Mouse (Mus musculus): ENCODE results near the gene Phkb.
"Not testable (repeated sequence)": the region's sequence is repeated elsewhere in the genome, so short reads cannot be mapped to it uniquely, and the experiment has no call there.

The Phkb gene

DNA sequence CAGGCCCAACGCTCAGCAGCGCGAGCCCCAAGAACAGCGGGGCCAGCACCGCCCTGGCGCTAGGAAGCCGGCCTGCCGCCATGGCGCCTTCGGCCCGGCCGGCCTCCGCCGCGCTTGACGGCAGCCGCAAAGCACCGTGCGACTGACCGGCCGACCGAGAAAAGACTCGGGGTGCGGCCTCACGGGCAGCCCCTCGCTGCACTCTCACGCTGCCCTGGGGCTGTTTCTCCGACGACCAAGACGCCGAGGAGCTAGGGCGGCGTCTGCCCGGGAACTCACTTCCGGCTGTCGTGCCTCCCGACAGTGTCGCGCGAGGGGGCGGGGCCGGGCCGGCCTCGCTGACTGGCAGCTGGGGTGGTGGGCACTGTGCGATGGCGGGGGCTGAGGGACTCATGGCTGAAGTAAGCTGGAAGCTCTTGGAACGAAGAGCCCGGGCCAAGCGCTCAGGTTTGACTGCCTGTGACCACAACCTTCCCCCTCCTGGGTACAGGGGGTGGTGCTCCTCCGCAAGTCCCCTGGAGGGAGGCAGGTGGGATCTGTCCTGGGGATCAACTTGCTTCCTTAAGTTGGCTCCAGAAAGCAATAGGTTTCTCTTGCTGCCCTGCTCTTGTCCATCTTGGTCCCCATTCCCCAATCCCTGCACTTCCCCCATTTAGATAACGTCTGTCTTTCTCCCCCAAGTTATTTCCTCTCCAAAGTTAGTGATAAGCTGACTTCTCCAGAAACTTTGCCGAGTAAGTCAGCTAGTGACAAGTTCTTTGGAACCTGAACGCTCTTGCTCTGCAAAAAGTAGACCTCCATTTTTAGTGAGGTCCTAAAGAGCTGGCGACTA, at the start of gene Phkb, which contains the start of gene Itfg1:
Gene Phkb, plus strand, starts transcription at position 303 of the 832 bp plus-strand sequence.
Gene Itfg1, minus strand, starts transcription at position 265 of the 832 bp plus-strand sequence.
- in situ Hi-C loops (cut with MboI, MseI) = no loop called here

DNA sequence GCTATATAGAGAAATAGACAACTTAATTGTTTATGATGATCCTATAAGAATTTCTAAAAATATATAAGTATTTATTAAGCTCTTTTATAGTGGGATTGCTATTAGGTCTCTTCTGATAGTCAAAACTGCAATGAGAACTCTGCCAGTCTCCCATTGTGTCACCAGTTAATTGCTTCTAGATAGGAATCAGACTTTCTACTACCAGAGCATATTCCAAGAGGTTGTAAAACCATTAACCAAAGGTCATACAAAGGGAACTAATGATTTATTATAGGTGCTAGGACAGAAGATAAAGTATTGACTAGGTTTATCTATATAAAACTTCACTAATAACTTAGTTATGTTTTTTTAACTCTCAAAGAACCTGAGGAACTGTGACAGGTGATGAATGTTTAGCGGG, 44.4 kb upstream of the Phkb start:
- in situ Hi-C loops (cut with MboI, MseI) = not testable (repeated sequence)

DNA sequence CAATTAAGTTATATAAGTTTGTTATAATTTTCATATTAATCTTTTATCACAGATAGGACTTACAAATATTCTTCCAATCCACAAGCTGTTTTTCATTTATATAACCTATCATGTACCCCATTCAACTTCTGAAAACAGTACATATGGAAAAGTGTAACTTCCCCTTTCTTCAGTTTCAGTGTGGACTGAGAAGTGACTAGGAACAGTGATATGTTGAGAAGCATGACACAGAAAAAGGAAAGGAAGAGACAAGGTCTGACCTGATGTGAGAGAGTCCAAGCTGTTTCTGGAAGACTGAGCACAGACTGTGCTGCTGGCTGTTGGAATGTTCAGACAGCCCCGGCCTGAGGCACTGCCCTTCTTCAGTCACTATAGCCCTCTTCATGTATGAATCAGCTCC, 40.6 kb upstream of the Phkb start:
- in situ Hi-C loops (cut with MboI, MseI) = no loop called here

DNA sequence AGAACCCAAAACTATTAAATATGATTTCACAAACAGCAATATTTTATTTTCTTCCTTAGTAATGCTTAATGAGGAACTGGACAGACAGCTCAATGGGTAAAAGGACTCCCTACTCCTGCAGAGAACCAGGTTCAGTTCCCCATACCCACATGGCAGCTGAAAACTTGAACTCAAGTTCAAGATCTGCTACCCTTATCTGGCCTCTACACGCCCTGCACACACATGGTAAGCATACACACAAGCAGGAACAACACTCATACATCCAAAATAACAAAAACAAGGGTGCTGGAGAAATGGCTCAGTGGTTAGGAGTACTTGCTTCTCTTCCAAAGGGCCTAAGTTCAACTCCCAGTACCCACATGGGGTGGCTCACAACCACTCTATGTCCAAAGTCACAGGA, 39.4 kb upstream of the Phkb start:
- in situ Hi-C loops (cut with MboI, MseI) = no loop called here

DNA sequence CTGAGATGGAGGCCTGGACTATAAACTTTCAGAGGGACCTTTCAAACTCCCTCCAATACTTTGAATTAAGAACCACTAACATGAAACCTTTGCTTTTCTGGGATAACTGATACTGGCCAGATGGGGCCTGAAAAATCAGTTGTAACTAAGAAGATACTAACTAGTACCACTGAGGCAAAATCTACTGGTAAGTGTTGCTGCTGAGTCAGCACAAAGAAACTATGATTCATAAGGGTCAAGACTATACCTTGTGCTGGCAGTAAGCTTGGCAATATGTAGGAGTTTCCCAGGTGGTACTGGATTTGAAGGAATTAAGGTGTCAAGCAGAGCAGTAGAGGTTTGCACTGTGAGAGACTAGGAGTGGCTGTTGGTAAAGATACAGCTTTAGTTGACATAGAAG, 27.1 kb upstream of the Phkb start:
- in situ Hi-C loops (cut with MboI, MseI) = no loop called here

DNA sequence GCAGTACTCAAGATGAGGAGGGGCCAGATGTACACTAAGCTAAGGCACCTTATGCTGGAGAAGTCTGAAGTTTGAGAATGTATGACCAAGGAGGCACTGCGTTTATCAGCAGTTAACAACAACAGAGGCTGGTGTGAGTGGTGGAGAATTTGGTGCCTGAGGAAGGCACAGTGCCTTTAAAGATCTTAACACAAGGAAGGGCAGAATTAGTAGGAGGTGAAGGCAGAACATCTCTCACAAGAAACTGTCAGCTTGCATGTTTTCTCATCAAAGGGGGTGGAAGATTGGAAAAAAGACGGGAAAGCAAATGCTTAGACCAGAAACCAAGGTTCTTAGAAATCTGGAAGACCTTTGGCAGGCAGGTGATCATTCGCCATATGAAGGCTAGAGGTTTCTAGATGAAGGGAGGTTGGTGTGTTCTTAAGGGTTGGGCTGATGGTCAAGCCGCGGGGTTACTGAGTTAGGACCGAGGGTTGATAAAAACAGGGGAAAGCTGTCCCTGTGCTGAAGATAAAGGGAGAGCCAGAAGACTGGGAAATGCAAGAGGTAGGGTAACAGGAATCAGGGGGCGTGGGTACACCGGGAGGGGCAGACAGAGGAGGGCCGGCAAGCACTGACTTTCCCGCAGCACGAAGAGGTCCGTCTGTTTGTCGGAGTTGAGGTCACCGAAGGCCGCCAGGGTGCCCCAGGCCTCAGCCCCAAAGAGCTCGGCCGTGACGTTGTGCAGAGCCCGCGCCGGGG, 673 bp upstream of the Phkb start:
- in situ Hi-C loops (cut with MboI, MseI) = loop anchor here (10.0 kb wide), 1 partner anchor 885 kb away; no protein-coding TSS in a partner anchor

DNA sequence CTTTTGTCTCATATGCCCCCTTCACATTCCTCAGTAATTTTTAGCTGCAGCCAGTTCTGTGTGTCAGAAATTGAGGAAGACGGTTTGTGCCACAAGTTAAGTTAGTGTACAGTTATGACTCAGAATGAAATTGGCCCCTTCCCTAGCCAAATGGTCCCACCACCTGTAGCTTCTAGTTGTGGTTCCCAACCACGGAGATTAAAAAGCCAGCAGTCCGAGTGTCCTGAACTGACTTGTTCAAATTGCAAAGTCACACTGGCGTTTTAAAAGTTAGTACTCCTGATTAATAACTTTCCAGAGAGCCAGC, 683 bp downstream of the Phkb start:
- in situ Hi-C loops (cut with MboI, MseI) = no loop called here

DNA sequence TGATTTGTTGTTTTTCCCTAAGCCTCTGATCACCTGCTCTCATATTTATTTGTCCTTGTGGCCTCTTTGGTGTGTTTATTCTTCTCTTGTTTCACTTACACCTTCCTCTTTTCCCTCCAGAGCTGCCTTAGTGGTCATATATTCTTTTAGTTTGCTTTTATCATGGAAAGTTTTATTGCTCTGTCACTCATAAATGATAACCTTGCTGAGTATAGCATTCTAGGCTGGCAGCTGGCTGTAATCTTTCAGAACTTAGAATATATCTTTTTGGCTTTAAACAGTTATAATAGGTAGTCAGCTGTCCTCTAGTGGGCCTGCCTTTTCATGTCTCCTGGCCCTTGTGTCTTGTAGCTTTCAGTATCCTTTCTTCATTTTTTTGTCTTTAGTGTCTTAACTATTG, 5.1 kb downstream of the Phkb start:
- in situ Hi-C loops (cut with MboI, MseI) = no loop called here

DNA sequence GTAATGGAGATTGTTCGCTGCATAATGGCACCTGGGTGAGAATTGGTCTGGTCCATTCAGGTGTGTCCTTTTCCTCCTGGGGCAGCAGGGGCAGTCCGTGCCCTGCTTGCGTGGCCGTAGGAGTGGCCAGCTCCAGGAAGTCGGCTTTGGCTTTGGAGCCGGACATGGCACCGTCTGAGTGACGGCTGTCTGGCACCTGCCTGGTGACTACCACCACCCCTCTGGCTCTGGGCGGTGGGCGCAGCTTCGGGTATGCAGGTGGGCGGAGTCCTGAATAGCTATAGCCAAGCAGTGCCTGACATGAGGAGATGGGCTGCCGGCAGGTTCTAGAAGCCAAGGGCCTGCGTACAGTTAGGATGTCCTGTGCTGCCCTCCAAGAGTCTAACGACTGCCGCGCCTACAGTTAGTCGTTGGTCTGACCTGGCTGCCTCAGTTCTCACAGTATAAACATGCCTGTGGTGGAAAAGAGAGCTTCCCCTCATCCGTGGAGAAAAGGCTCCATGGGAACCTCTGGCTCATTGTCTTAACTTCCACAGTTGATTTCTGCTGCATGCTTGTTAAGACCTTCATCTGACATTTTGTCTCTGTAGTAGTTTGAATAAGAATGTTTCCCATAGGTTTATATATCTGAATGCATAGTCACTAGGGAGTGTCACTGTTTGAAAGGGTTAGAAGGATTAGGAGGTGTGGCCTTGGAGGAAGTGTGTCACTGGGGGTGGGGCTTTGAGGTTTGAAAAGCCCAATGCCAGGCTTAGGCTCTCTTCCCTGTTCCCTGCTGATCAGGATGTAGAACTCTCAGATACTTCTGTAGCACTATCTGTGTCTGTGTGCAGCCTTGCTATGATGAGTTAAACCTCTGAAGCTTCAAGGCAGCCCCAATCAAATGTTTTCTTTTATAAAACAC, 13.7 kb downstream of the Phkb start:
- in situ Hi-C loops (cut with MboI, MseI) = no loop called here

DNA sequence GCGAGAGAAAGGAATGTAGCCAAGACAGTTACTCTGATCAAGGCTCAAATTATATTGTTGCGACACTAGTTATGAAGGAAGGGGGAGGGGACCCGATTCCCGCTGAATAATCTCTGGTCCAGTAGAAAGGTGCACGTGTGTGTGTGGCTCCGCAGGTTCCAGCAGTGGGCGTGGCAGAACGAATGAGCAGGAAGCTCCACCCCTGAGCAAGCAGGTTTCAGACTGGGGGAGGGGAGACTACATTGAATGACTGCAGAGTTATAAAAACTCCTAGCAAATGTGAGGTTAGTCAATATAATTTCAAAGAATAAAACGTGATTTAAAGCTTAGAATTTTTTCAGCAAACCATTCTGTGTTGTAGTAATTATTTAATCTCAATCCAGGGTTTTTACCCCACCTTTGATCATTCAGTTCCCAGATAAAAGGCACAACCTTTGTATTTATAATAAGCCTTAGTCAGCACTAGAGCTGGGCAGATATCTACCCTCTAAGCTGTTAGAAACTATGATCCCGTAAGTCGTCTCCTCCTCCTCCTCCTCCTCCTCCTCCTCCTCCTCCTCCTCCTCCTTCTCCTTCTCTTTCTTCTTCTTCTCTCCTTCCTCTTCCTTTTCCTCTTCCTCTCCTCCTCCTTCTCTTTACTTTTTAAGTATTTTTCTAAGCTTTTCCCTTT, 16.6 kb downstream of the Phkb start:
- in situ Hi-C loops (cut with MboI, MseI) = not testable (repeated sequence)

DNA sequence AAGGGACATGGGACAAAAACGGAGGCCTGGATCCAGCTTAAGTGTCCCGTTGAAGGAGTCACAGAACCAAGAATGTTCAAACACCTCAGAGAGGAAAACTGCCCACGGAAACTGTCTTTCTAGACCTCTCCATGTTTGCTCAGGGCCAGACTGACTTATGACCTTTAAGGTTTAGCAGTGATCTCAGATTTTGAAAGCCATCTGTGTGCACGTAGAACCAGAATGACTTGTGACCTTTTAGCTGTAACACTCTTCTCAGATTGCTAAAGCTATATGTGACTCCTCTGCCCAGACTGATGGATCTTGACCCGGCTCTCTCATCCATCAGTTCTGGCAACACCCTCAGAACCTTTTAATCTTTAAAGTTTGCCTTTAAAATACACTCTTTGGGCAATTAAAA, 19.9 kb downstream of the Phkb start:
- in situ Hi-C loops (cut with MboI, MseI) = no loop called here

DNA sequence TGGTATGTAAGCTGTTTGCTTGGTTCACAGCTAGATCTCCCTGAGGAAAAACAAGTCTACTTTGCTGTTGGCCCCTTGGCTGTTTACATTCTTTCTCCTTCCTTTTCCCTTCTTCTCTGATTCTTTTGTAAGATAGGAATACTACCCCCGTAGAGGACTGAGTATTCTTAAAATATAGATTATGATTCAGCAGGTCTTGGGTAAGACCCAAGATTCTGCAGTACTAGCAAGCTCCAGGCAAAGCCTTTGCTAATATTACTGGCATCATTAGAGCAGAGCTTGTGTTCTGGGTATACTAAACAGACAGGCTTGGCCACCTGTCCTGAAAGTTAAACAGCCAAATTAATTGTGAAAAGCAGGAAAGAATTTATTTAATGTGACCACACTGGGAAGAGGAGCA, 21.6 kb downstream of the Phkb start:
- in situ Hi-C loops (cut with MboI, MseI) = no loop called here

DNA sequence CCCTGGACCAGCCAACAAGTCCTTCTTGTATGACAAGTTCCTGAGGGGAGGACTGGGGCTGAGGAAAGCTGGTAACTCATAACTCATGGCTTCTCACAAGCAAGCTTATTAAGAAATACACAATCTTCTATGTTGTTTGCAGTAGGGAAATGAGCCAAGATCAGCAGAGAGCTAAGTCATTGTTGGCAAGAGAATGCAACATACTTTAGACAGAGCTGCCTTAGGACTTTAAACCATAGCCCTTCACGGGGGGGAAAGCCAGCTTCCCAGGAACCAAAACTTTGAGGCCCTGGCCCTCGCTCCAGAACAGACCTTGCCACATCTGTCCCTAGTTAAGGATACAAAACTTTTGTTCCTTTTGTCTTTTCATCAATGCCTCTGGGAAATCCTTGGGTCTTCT, 30.9 kb downstream of the Phkb start:
- in situ Hi-C loops (cut with MboI, MseI) = no loop called here

DNA sequence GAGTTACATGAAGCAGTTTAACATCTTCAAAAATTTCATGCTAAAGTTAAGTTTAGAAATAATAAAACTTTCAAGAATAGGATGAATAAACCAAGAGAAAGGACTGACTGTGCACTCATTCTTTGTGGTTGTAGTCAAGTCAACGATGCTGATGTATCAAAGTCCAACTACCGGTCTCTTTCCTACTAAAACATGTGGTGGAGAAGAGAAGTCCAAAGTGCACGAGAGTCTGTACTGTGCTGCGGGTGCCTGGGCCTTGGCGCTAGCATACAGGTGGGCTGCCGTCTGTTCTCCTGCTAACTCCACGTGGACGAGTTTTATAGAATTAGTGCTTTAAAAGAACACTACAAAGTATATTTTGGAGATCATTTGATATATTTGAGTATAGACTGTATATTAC, 37.2 kb downstream of the Phkb start:
- in situ Hi-C loops (cut with MboI, MseI) = no loop called here

DNA sequence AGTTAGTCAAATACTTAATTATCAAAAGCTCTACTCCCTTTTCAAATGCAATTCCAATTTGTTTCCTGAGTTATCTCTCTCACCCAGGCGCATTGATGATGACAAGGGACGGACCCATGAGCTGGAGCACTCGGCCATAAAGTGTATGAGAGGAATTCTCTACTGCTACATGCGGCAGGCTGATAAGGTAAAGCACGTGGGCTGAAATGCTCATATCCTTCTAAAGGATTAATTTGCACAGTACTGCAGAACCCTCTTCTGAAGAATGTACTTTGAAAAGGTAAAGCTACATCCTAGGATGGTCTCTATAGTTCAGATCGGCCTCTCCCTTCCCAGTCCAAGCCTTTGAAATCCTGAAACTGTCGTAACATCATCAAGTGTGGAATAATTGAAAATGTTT, 38.9 kb downstream of the Phkb start:
- in situ Hi-C loops (cut with MboI, MseI) = no loop called here

DNA sequence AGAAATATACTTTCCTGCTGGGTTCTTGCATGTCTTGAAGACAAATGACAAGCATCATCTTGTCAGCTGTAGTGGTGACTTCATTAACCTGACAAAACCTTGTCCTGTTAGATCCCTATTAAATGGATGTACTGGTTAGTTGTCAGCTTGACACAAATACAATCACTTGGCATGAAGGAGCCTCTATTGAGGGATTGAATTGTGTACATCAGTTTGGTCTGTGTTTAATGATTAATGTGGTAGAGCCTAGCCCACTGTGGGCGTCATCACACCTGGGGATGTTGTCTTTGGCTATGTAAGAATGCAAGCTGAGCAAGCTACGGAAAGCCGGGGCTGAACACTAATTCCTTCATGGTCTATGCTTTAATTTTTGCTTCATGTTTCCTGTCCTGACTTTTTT, 44.1 kb downstream of the Phkb start:
- in situ Hi-C loops (cut with MboI, MseI) = no loop called here

DNA sequence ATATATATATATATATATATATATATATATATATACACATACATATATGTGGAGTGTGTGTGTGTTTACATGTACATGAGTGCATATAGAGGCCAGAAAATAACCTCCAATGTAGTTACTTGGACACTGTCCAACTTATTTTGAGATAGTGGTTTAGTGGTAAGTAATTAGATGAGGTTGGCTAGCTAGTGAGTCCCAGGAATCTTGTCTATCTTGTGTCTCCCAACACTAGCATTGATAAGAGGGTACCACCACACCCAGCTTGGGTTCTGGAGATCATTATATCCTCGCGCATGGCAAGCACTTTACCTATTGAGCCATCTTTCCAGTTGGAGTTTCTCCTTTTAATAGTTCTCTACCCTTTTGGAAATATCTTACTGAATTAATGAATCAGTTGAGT, 56.9 kb downstream of the Phkb start:
- in situ Hi-C loops (cut with MboI, MseI) = no loop called here

DNA sequence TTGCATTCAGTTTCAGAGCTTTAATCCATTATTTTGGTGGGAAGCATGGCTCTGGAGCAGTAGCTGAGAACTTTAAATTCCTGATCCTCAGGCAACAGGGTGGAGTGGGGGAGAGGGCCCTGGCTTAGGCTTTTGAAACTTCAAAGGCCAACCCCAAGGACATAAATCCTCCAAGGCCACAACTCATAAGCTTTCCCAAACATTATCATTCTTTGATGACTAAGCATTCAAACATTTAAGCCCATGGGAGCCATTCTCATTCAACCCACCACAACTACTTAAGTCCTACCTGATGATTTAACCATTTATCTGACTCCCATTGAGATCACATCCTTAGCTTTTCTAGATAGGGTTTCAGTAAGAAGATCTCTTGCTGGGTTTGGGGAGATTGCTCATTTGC, 84.2 kb downstream of the Phkb start:
- in situ Hi-C loops (cut with MboI, MseI) = no loop called here

DNA sequence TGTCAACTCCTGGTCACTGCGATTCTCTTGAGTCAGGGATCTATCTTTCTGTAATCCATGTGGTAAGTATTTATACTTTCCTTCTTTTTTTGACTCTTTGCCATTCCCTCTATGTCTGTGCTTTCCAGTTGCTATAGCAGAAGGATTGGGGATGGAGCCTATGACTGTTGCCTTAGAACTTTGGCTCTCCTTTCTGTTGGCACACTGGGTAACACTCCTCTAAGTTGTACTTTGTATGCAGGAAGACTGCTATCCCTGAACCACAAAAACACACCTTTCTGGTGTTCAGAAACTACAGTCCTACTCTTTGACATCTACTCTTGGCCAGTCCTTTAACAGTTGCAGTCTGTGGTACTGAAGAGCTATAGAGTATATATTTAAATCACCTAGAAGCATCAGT, 84.8 kb downstream of the Phkb start:
- in situ Hi-C loops (cut with MboI, MseI) = no loop called here

DNA sequence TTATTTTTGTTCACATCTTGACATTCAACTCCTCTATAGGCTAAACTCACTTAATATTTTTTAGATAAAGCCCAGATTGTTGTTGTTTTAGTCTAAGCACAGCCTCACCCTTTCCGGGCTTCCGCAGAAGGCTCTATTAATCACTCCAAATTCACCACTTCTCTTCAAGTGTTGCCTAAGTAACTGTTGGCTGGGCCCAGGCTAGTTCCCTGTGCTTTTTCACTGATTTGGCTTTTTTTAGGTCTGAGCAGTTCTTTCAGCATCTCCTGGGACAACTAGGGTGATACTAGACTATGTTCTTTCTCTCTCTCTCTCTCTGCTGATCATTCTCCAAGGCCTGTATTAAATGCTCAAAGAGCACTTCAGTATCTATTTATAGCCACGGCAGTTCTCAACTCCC, 85.3 kb downstream of the Phkb start:
- in situ Hi-C loops (cut with MboI, MseI) = no loop called here

DNA sequence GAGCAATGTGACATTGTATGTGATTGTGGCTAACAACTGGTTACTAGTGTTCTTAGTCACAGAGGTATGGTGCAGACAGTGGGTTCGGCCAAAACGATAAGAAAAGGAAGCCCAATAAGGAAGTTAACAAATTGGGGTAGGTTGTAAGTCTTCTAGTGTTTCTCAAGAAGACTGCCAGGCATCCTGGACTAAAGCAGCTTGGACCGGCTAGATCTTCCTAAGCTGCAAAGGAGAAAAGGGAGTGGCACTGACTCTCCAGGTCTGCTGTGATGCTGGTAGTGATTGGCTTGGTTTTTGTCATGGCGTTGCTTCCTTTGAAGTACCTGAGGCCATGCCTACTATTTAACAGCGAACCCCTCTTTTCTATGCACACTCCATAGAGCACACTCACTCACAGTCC, 95.4 kb downstream of the Phkb start:
- in situ Hi-C loops (cut with MboI, MseI) = no loop called here

DNA sequence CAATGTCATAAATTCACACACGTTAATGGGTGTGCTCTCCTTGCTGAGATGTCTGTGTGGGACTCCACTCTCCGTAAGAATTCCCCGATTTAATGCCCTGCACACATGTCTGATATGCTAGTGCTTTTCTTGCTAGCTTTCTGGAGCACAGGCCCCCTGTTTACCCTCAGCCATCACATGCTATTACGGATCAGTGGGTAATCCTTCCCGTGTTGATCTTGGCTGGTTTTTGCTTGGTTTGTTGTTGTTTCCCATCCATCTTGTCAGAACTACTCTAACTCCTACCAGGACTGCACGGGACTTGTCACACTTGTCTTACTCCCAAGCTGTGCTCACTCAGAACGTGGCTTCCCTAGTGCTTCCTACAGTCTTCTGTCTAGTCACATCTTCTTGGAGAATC, 96.6 kb downstream of the Phkb start:
- in situ Hi-C loops (cut with MboI, MseI) = no loop called here

Data from regulatory T cell (primary cell).